Mouse (Mus musculus) gastrocnemius, adult 18-20 months (tissue): ENCODE data around the gene Pibf1. TPM values are rescaled to one million over a fixed set of nuclear protein-coding genes. Genes with fewer than 3 reads are reported as not detected.

Experiments
- DNase-seq: peaks from one replicate; pipeline ENCODE4 v3.0.0; 2021; ENCODE audit warnings: low spot score
- long read RNA-seq, 2 experiments: library from polyadenylated mRNA; stranded (forward); transcript quantifications; one replicate each; pipeline ENCODE4 v2.0.0; 2021
- total RNA-seq, 2 experiments: library from RNA; stranded (reverse); gene quantifications; 2 replicates each; pipeline ENCODE4 v1.2.3; 2021

Gene Pibf1
- total RNA-seq, result 1 to 10 TPM; 8.3 to 9.0 TPM
- long read RNA-seq, experiment 1, transcript Pibf1-201 (18 exons, 2,797 nt), result major isoform, 10 of 12 reads
- long read RNA-seq, experiment 1, partial matches to known transcripts, result 0 of 12 reads
- long read RNA-seq, experiment 1, other reads (novel, unspliced or antisense), result 2 of 12 reads
- long read RNA-seq, experiment 2, transcript Pibf1-201 (18 exons, 2,797 nt), result major isoform, 7 of 9 reads
- long read RNA-seq, experiment 2, partial matches to known transcripts, result 1 of 9 reads
- long read RNA-seq, experiment 2, other reads (novel, unspliced or antisense), result 1 of 9 reads

DNA sequence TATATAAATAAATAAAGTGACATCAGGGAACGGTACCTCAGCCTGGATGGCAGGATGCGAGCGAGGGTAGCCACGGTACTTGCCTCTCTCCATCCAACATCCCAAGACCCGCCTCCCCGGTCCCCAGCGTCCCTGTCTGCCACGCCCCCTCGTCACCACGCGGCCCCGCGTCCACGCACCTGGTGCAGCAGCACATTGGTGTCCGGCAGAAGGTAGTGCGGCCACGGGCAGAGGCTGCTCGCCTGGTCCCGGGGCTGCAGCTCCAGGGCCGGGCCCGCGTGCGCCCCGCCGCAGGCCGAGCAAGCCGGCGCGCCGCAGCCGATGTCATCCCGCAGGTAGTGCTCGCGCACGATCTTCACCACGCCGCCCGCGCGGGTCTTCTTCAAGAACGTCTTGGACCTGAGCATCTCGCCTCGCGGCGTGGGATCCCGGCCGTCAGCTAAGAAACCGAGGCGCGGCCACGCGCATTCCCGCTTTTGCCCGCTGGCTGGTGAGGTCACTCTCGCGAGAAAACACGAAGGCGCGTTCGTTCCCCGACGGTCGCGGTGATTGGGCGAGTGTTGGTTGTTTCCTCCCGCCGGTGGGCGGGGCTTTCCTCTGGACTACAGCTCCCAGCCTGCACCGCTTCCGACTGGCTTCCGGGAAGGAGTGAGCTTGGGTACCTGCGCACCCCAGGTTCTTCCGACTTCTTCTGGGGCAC lies at the start of gene Pibf1, which contains the start of gene Dis3:
Gene Pibf1, plus strand, starts transcription at position 158 of the 700 bp plus-strand sequence.
Gene Dis3, minus strand, starts transcription at position 504 of the 700 bp plus-strand sequence.
- DNase-seq, result peak; percentile 99

DNA sequence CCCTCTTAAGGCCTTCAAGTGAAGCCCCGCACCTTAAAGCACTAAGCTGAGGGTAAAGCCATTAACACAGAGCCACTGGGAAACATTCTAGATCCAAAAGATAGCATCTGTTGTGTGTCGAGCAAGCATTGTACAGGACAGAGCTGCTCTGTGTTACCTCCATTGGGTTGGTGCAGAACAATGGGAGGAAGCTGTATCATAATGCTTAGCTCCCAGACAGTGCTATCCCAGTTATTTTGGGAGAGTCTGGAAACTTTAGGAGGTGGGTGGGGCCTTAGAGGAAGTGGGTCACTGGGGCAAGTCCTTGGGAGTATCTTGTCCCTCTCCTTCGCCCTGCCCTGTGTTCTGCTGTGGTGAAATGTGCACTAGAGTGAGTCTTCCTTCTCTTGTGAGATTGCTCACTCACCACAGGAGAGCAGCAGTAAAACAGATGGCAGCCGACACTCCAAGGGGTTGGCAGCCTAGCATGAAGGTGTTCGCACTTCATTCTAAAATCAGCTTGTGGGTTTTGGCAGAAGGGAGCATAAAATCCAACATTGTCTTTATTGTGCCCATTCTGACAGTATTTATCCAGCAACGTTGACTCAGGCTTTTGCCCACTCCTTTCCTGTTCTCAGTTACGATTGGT lies 40.2 kb upstream of the Pibf1 start:
- no peak for DNase-seq

DNA sequence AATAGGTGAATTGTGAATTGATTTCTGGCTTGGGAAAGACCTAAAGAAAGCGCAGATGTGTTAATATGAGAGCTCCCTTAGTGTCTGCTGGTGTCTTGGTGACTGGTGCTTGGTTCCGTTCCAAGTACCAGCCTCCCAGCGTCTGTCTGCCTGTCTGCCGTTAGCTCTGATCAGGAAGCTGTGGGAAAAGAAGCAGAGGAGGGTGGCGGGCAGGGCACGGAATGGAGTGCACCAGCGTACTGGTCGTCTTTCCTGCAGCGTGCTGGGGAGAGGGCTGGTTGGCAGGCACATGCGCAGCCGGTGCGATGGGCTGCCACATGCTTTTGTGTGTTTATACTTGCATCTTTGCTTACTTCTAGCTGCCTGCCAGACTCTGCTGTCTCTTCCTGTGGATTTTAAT lies 38.6 kb upstream of the Pibf1 start:
- no peak for DNase-seq

GRCm38 (mm10) chr14:99063091-99063490 lies 36.1 kb upstream of the Pibf1 start:
- DNase-seq, result no peak

DNA sequence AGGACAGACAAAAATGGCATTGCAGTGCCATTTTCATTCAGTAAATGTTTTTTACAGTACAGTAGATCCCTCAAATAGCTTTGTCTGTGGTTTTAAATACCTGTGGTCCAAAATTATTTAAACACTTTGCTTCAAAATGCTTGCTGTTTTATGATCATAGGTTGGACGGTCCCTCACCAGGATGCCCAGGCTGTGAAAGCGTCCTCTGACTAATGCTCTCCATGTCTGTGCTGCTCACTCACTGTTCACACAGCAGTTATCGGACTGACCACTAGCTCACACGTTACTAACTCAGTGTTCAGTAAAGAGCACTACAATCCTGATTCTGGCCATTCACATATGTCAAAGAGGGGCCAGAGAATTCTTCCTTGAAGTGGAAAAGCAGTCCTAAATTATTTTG lies 28.1 kb upstream of the Pibf1 start:
- no peak for DNase-seq

DNA sequence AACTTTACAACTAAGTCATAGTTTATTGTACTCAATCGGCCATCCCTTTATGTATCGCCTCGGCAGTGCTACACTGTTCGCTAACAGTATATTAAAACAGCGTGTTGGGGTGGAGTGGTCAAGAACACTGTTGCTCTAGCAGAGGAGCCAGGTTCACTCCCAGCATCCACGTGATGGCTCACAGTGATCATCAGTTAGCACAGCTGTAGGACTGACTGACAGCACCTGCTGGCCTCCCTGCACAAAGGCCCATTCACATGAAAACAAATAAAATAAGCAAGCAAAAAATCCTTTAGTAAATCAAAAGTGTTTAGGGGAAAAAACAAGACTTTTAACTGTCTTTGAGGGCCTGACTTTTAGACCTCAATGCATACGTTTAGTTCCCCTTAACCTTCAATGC lies 10.3 kb upstream of the Pibf1 start:
- DNase-seq, result no peak

DNA sequence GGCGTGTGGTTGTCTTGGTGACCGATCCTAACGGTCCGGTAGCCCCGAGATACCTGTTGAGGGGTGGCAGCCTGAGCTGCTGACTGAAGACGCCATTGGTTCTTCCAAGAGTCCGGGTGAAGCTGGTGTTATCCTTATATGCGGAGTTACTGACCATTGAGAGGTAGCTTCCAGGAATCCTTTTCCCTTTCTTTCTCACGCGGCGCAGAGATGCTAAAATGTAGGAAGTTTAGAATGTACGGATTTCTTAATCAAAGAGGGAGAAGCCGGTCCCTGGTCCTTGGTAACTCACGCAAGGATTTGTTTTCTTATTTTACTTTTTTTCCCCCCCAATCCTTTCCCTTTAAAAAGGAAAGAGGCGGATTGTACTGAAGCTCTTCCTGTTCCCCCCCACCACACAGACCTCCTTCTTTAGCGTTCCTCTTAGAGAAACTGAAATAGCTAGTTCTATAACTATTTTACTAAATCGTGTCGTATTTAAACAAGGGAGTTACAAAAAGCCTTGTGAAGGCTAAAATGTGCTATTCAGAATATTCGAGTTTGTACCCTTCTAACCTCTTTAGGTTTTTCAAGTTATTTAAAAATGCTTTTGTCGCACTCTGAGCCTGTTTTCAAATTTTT lies 853 bp downstream of the Pibf1 start:
- no peak for DNase-seq

DNA sequence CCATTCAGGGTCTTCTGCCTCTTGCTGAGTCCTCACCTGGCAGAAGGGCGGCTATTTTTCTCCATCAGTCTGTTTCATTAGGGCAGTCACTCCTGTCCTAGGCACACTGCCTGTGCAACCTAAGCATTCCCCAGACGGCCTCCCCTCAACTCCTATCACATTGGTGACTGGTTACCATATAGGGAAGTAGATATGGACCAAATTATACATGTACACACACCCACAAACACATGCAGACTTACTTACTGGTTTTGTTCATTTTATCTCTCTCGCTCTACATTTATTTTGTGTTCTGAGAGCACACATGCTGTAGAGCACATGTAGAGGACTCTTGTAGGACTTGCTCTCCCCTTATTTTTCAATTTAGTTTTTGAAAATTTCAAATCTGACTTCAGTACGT lies 3.8 kb downstream of the Pibf1 start:
- DNase-seq, result no peak

DNA sequence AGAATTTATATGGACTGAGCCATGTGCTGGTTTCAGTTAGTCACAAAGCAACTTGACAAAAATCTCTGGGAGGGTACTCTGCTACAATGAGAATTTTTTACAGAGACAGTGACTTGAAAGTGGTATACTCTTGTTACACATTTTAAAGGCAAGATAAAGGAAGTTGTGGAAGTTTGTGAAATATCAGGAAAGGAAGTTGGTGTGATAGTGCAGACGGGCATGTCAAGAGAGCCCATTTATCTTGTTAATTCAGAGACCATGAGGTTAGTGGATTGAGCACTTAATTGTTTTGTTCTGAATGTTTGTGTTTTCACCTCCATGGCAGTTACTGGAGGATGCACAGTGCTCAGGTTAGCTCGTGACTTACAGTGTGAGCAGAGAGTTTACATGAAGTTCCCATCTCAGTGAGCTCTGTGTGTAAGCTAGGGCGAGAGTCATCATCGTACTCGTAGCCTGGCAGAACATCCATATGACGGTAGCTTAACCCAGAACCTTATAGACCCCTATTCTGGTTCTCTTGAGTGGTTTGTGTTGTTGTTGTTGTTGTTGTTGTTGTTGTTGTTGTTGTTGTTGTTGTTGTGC lies 5.4 kb downstream of the Pibf1 start:
- no peak for DNase-seq

GRCm38 (mm10) chr14:99106671-99107070 lies 7.4 kb downstream of the Pibf1 start:
- DNase-seq, result no peak

GRCm38 (mm10) chr14:99107631-99108187 lies 8.5 kb downstream of the Pibf1 start:
- DNase-seq, result no peak

- no peak for DNase-seq
These were observed 9.5 kb downstream of the Pibf1 start for GRCm38 (mm10) chr14:99108762-99109161.

- DNase-seq, result no peak
These were observed 18.4 kb downstream of the Pibf1 start for GRCm38 (mm10) chr14:99117576-99117975.

GRCm38 (mm10) chr14:99121584-99122339 lies 22.5 kb downstream of the Pibf1 start:
- no peak for DNase-seq

GRCm38 (mm10) chr14:99124076-99124475 lies 24.9 kb downstream of the Pibf1 start:
- DNase-seq, result no peak

DNA sequence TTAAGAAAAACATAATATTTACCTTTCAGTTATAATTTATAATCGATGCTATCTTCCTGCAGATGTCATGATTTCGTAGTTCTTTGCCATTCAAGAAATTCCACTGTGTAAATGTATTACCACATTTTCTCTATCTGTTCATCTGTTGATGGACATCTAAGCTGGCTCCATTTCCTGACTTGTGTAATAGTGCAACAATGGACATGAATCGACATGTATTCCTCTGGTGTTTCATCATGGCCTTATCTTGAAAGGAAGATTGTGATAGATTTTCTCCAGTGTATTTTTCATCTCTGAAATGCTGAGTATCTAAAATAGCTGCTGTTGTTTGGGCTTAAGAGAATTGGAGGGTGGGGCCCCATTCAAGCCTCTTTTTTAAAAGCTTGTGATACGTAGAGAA lies 27.5 kb downstream of the Pibf1 start:
- DNase-seq, result no peak

DNA sequence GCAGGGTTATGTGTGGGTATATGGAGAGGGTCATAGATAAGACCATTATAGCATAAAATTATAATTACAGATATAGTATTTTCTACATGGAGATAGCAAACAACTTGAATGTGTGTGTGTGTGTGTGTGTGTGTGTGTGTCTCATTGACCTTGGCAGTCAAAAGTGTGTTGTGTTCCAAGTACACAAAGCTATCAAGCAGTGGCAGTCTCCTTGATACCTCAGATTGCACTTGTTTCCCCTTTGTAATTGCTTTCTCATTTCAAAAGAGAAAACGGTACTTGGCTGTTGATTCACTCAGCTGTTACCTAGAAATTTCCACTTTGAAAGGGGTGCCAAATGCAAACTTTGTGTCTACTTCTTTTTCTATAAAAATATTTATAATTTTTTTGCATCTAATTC lies 28.3 kb downstream of the Pibf1 start:
- no peak for DNase-seq

DNA sequence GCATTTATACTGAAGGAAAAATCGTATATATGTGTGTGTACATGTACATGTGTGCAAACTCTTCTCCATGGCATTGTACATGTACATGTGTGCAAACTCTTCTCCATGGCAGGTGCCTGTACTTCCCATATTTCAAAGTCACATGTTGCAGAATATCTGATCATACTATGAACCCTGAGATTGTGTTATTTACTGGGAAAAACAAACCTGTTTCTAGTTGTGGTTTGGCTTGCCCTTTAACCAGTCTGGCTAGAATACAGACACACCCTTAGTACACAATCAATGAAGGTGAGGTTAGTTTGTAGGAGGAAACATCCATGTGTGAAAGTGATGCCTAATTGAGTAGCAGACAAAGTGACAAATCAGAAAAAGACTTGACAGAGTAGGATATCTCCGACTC lies 29.8 kb downstream of the Pibf1 start:
- DNase-seq, result no peak

- DNase-seq, result no peak
These were observed 34.8 kb downstream of the Pibf1 start for GRCm38 (mm10) chr14:99134048-99134447.

- no peak for DNase-seq
These were observed 36.5 kb downstream of the Pibf1 start for GRCm38 (mm10) chr14:99135761-99136160.

GRCm38 (mm10) chr14:99136297-99136696 lies 37.1 kb downstream of the Pibf1 start:
- no peak for DNase-seq
